Mouse (Mus musculus) B cell, adult (primary cell): ENCODE measurements around the gene Stat2. TPM values are rescaled to one million over a fixed set of nuclear protein-coding genes. Genes with fewer than 3 reads are reported as not detected.

ENCODE experiments used
- total RNA-seq: library from RNA; stranded (reverse); gene quantifications from 4 replicates; pipeline ENCODE4 v1.2.4, GENCODE M21; 2023; ENCODE audit not compliant: inconsistent age

Gene Stat2
- 109 to 134 TPM (median 120 TPM) in 4 replicates for total RNA-seq

DNA sequence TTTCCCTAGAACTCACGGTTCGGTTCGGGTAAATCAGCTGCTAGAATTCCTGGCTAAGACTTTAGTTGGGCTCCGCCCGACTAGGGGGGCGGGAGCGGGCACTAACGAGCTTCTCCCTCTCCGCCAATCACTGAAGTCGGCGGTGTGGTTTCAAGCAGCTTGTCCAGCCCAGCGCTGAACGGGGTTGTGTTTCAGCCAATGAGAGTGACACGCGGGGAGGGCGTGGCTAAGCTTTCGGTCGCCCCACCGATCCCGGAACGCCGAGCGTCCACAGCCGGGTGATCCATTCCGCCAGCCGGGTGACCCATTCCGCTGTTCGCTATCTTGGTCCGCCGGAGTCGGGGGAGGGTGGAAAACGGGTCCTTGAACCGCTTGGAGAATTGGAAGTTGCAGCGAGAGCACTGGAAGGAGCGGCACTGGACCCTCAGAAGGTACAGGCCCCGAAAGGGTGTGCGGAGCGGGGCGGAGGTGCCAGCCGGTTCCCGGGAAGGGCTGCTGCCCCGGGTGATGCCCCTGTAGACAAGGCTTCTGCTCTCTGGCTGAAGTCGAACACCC lies at the start of gene Stat2:
TSS of gene Stat2 (plus strand) at position 273 of the 555 bp plus-strand sequence.

DNA sequence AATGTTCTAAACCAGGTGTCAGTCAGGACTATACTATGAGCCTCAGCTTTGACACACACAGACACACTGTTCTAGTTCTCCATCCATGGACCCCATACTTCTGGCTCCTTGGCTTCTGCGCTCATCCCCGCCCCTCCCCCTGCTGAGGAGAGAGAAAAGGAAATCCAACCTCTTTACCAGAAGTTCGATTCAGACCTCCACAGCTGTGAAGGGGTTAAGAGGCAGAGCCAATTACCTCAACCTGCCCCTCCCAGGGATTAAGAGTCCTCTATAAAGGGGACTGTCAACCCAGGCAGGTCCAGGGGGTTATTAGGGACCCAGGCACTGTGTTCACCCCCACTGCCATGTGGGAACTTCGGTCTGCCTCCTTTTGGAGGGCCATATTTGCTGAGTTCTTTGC lies 44.8 kb upstream of the Stat2 start, which contains the start of gene Mip:
TSS of gene Mip (plus strand) at position 301 of the 400 bp plus-strand sequence.

DNA sequence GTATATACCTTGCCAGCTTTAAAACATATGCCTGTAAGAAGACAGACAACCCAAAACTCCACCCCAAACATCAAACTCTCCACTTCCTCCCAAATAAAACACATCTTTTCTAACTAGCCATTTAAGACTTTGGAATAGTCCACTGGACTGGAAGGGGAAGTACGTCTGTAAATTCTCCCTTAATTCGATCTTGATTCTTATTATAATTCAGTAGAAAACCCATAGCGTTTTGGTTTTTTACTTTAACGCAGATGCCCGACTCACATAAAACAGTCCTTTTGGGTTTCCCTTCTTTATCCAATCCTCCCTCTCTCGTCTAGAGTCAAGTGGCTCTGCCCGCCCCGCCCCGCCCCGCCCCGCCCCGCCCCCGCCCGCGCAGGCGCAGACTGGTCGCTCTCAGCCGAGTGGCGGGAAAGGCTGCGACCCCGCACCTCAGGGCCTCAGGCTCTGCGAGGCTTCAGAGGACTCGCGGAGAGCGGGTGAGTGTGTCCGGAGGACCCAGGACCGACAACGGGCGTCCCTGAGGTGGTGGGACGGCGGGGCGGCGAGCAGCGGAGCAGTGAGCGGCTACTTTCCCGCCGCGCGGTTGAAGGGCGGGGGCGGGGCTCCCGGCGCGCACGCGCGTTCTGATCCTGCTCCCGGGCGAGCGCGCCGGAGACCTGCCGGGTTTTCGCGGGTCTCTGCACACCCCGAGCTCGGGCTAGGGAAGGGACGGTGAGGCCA lies 38.5 kb upstream of the Stat2 start, which contains the start of gene Timeless:
TSS of gene Timeless (plus strand) at position 369 of the 723 bp plus-strand sequence.

DNA sequence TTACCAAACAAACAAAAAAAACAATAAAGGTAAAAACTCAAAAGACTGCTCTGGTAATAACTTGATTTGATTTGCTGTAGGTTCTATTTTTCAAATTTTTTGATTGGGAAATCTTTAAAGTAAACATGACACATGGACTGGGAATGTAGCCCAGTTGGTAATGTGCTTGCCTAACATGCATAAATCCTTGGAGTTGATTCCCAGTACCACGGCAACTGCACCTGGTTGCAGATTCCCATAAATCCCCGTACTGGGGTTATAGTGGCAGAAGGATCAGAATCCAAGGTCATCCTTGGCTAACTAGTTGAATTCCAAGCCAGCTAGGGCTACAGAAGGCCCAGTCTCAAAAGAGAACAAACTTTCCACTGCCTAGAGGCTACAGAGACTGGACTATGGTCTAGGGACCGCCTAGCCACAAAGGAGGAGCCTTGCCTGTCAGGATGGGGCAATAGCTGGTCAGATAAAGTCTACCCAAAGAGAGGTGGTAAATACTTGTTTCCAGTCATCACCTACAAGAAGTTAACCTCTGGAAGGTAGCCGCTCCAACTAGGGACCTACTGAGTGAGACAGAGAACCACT lies 16.6 kb upstream of the Stat2 start, which contains the start of gene Apon:
TSS of gene Apon (plus strand) at position 420 of the 579 bp plus-strand sequence.

DNA sequence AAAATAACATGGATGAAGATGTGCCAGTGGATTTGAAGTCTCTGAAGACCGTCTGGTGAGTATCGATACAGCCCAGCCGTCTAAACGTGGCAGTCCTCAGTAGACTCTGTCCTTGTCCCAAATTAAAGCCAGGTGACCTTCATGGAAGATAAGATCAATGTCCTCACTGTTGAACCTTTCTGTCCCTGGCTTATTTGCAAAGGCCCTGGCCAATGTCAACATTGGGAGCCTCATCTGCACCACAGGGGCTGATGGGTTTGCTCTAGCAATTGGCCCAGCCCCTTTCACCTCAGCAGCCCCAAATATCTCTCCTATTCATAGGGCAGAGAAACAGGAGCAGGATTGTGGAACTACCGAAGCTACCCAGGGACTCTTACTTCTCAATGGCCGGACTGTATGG lies 2.0 kb upstream of the Stat2 start, which contains the start of gene Apof:
TSS of gene Apof (plus strand) at position 301 of the 400 bp plus-strand sequence.

DNA sequence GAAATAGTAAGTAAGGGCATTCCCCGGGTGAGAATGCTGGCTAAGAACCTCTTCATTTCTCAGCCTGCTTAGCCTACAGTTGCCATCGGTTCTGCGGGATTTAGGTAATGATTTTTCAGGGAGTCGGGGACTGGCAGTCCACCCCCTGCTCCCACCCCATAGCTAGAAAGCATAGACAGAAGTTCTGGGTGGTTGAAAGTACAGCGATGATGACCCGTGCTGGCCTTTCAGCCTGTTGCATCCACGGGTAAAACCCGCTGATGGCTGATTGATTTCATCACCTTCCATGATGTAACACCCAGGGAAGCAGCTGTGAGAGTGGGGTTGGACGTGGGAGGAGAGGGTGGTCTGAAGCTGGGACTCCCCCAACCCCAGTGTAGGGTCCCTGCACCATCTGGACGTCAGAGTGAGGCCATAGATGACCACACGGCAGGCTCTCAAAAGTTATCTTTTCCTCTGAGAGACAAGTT lies 28.4 kb downstream of the Stat2 start, which contains the start of gene Il23a:
TSS of gene Il23a (minus strand) at position 51 of the 470 bp plus-strand sequence.

DNA sequence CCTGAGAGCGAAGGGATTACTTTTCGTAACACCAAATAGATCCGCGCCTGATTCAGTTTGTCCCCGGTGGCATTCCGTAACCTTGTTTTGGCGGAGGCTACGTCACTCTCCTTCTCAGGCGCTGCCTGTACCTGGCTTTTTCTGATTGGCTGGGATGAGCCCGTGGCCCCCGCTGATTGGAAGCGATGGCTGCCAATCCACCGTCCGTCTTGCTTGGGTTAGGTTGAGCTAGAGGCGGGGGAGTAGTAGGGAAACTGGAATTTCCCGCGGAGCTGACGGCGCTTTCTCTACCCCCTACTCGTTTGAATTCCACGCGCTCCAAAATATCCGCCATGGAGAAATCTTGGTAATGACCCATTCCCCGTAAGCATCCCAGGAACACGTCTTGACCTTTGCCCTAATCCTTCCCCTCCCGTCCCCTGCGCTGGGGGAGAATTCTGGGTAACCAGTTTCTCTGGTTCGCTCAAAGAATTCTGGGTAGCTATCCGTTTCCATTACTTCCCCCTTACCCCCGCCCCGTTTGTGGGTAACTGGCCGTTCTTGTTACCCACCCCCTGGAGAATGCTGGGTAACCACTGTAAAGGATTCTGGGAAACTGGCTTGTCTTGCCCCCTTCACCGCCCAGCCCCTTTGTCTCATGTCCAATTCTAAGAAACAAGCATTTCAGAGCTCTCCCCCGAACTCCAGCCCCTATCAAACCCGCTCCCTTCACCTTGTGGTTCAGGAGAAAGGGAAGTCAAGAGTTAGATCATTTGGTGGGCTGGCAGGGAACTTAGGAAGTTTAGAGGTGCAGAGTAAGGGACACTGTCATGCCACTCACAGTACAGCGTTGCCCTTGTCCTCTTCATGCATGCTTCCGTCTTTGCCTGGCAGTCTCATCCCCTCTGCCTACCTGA lies 33.0 kb downstream of the Stat2 start, which contains the start of gene Pan2:
TSS of gene Pan2 (plus strand) at position 210 of the 896 bp plus-strand sequence.

DNA sequence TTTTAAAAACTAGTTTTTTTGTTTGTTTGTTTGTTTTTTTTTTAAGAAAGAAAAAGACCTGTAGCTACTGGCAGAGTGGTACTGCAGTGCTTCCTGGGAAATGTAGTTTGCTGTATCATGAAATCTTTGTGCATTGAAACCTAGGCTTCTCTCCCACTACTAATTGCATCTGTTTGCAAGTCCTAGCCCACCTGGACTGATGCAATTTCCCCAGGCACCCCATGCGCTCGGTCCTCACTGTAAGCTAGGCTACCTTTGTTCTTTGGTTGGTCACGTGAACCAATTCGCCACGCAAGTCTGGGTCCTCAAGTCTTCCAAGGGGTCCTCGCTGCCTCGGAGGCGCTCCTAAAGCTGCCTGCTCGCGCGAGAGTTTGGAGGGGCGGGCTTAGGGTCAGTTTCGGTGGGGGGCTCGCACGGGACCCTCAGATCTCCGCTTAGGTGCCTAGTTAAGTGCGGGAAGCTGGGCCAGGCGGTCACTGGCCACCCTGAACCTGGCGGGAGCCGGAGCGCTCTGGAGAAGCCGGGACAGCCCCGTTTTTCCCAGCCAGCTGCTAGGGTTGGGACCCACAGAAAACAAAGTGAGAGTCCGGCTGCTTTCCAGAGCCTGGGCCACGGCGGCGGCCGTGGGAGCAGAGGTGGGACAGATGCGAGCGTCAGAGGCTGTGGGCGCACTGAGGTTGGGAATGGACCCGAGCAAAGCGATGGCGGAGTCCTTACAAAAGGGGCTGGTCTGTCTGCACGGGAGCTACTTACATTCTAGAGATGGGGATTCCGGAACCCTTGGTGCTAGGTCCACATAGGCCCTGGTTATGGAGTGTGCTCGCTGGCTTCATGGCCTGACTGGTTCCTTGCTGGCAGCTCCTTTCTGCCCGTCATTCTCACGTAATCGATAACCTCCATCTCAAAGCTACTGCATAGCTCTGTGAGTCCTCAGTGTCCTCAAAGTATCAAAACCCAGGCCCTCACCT lies 52.1 kb downstream of the Stat2 start, which contains the start of gene Cnpy2:
TSS of gene Cnpy2 (plus strand) at position 319 of the 968 bp plus-strand sequence.

DNA sequence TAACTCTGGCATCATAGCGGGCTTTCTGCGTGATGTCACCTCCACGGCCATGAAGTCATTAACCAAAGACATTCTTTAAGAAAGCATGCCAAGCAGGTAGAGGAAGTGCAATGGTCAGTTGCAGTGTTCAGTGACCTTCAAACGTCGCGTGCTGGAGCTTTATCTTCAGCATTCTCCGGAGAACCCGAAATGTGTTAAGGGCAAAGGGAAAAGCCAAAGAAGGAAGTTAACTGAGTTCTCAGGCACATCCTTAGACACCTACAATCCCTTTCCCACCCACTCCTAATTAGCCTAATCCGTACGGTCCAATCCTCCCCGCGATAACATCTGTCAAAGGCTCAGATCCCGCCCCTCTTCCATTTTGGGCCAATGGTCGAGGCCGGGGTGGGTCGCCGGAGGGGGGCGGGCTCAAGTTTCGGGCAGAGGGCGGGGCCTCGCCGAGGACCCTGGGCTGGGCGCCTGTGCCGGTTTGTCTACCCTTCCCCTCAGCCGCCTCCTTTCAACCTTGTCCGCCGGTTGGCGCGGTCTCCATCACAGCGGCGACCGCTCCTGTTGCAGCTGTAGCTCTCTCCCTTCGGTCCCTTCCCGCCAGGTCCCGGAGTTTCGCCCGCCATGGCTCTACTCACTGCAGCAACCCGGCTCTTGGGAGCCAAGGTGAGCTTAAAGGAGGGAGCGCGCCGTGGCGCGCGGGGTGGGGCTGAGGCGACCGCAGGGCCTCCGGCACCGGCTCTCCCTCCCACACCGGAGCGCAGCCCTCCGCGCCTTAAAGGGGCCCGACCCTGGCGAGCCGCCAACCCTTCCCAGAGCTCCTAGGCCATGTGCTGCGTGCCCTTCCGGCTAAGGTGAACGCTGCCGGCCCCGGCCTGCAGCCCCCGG lies 67.2 kb downstream of the Stat2 start, which contains the start of gene Cs:
TSS of gene Cs (plus strand) at position 429 of the 876 bp plus-strand sequence.

Other genes with a start within 250 kb of the Stat2 start
- 579 to 612 TPM (median 595 TPM) in 4 replicates for gene Naca, start 235.0 kb upstream of the Stat2 start, total RNA-seq
- gene Ptges3, start 211.6 kb upstream of the Stat2 start, total RNA-seq: 125 to 138 TPM (median 132 TPM) in 4 replicates
- gene Atp5b, start 187.3 kb upstream of the Stat2 start, total RNA-seq: 578 to 690 TPM (median 600 TPM) in 4 replicates
- gene Baz2a, start 179.0 kb upstream of the Stat2 start, total RNA-seq: 114 to 132 TPM (median 129 TPM) in 4 replicates
- gene Rbms2, start 90.3 kb upstream of the Stat2 start, total RNA-seq: 46.0 to 52.1 TPM (median 47.1 TPM) in 4 replicates
- not detected in 4 replicates for gene Gls2, start 76.1 kb upstream of the Stat2 start, total RNA-seq
- gene Spryd4, start 58.8 kb upstream of the Stat2 start, total RNA-seq: 12.9 to 16.0 TPM (median 15.8 TPM) in 4 replicates
- gene Mip, start 44.7 kb upstream of the Stat2 start, total RNA-seq: not detected in 4 replicates
- 11.7 to 20.7 TPM (median 15.9 TPM) in 4 replicates for gene Timeless, start 38.5 kb upstream of the Stat2 start, total RNA-seq
- gene Apon, start 16.5 kb upstream of the Stat2 start, total RNA-seq: 0.48 TPM in 1 of 4 replicates, not detected in the others
- 0.54 to 2.0 TPM (median 0.83 TPM) in 4 replicates for gene Apof, start 1.9 kb upstream of the Stat2 start, total RNA-seq
- 0.30 TPM in 1 of 4 replicates, not detected in the others for gene Il23a, start 28.2 kb downstream of the Stat2 start, total RNA-seq
- gene Pan2, start 32.8 kb downstream of the Stat2 start, total RNA-seq: 57.7 to 65.1 TPM (median 61.2 TPM) in 4 replicates
- 19.3 to 27.7 TPM (median 21.7 TPM) in 4 replicates for gene Cnpy2, start 51.9 kb downstream of the Stat2 start, total RNA-seq
- gene Cs, start 67.2 kb downstream of the Stat2 start, total RNA-seq: 105 to 106 TPM (median 105 TPM) in 4 replicates
- 29.6 to 36.9 TPM (median 33.0 TPM) in 4 replicates for gene Coq10a, start 98.4 kb downstream of the Stat2 start, total RNA-seq
- gene Ankrd52, start 106.6 kb downstream of the Stat2 start, total RNA-seq: 66.2 to 68.1 TPM (median 67.1 TPM) in 4 replicates
- gene Slc39a5, start 130.7 kb downstream of the Stat2 start, total RNA-seq: 0.83 TPM in 1 of 4 replicates, not detected in the others
- gene Nabp2, start 140.9 kb downstream of the Stat2 start, total RNA-seq: 49.3 to 60.3 TPM (median 54.7 TPM) in 4 replicates
- 58.7 to 71.1 TPM (median 64.1 TPM) in 4 replicates for gene Rnf41, start 141.1 kb downstream of the Stat2 start, total RNA-seq
- 149 to 158 TPM (median 152 TPM) in 4 replicates for gene Smarcc2, start 188.7 kb downstream of the Stat2 start, total RNA-seq
- gene Myl6, start 223.6 kb downstream of the Stat2 start, total RNA-seq: 518 to 597 TPM (median 546 TPM) in 4 replicates
- gene Myl6b, start 228.1 kb downstream of the Stat2 start, total RNA-seq: 0.67 to 0.69 TPM in 2 of 4 replicates, not detected in the others